Mouse (Mus musculus) ES-Bruce4 (cell line): ENCODE measurements around the gene Nckipsd. TPM values are rescaled to one million over a fixed set of nuclear protein-coding genes. Genes with fewer than 3 reads are reported as not detected.

ENCODE experiments used
- H3K27ac ChIP-seq: 2 replicates; pipeline ENCODE4 v1.5.1; 2012; ENCODE audit warnings: low read length, inconsistent platforms; ENCODE audit not compliant: insufficient read depth
- H3K27me3 ChIP-seq: 2 replicates; pipeline ENCODE4 v1.6.1; 2012; ENCODE audit warnings: mild to moderate bottlenecking, low read length, inconsistent platforms; ENCODE audit not compliant: control insufficient read depth, poor library complexity, insufficient read depth, severe bottlenecking
- H3K36me3 ChIP-seq: 2 replicates; pipeline ENCODE4 v1.6.1; 2012; ENCODE audit warnings: inconsistent platforms, mild to moderate bottlenecking, low read length, moderate library complexity; ENCODE audit not compliant: control insufficient read depth, poor library complexity, insufficient read depth, severe bottlenecking
- H3K4me1 ChIP-seq: one replicate; pipeline ENCODE4 v1.8.1; 2011; ENCODE audit warnings: low read length; ENCODE audit not compliant: control insufficient read depth, insufficient read depth
- H3K4me3 ChIP-seq: 2 replicates; pipeline ENCODE4 v1.5.1; 2011; ENCODE audit warnings: low read depth, mild to moderate bottlenecking, low read length
- H3K9ac ChIP-seq: 2 replicates; pipeline ENCODE4 v1.6.1; 2012; ENCODE audit warnings: low read depth, mild to moderate bottlenecking, inconsistent platforms; ENCODE audit not compliant: poor library complexity, severe bottlenecking
- H3K9me3 ChIP-seq: replicated peaks from 2 replicates; pipeline ENCODE4 v1.6.1; 2012; ENCODE audit warnings: mild to moderate bottlenecking, low read length, inconsistent platforms; ENCODE audit not compliant: control insufficient read depth, poor library complexity, insufficient read depth, severe bottlenecking
- CTCF ChIP-seq: IDR thresholded peaks from one replicate; pipeline ENCODE4 v1.8.1; 2011; ENCODE audit warnings: low read depth, low read length
- EP300 ChIP-seq: IDR thresholded peaks from 2 replicates; pipeline ENCODE4 v1.6.1; 2011; ENCODE audit warnings: low read depth, low read length; ENCODE audit not compliant: insufficient read depth
- POLR2A ChIP-seq: IDR thresholded peaks from one replicate; pipeline ENCODE4 v1.8.1; 2011; ENCODE audit warnings: low read length; ENCODE audit not compliant: insufficient read depth
- polyA plus RNA-seq: library from polyadenylated mRNA; stranded (reverse); fragments of >200 nt; gene quantifications from 2 replicates; pipeline ENCODE4 v1.2.4, GENCODE M21; 2011; ENCODE audit warnings: low read depth; ENCODE audit not compliant: missing spikeins, insufficient read depth, insufficient read length

The Nckipsd gene
- polyA plus RNA-seq, 1 experiment: 10.3 TPM

GRCm38 (mm10) chr9:108777276-108777675, 30.9 kb upstream of the Nckipsd start:
- TF ChIP-seq POLR2A (no peak), EP300 (no peak), CTCF (no peak)
- Histone ChIP-seq H3K9me3 (no peaks in the 10 kb centered on the region), H3K36me3 (no peaks in the 10 kb centered on the region), H3K4me3 (no peak overlapping the region), H3K4me1 (peaks cover 2% of the 10 kb centered on the region), H3K27me3 (no peaks in the 10 kb centered on the region), H3K9ac (no peak overlapping the region), H3K27ac (no peak overlapping the region)

GRCm38 (mm10) chr9:108780959-108781358, 27.2 kb upstream of the Nckipsd start:
- Histone ChIP-seq H3K4me3 (no peak overlapping the region), H3K36me3 (no peaks in the 10 kb centered on the region), H3K4me1 (peaks cover 3% of the 10 kb centered on the region), H3K27me3 (no peaks in the 10 kb centered on the region), H3K27ac (no peak overlapping the region), H3K9me3 (no peaks in the 10 kb centered on the region), H3K9ac (no peak overlapping the region)
- TF ChIP-seq CTCF (no peak), POLR2A (no peak), EP300 (no peak)

- H3K4me1 ChIP-seq: peaks cover 3% of the 10 kb centered on the region
- TF ChIP-seq POLR2A: no peak
- no peak for TF ChIP-seq CTCF
- no peak for TF ChIP-seq EP300
Measured at GRCm38 (mm10) chr9:108781891-108782290, 26.3 kb upstream of the Nckipsd start.

GRCm38 (mm10) chr9:108782836-108783547, 25.2 kb upstream of the Nckipsd start:
- peaks cover 3% of the 10 kb centered on the region for H3K4me1 ChIP-seq
- H3K4me3 ChIP-seq: peak overlapping the region; percentile 72
- TF ChIP-seq POLR2A (no peak), CTCF (no peak), EP300 (0 out of 2 replicates have a peak, but pooled peaks have one; percentile 7)
- no peak overlapping the region; the same call in 1 of the 2 replicates for H3K9ac ChIP-seq
- H3K27me3 ChIP-seq: no peaks in the 10 kb centered on the region
- 0 out of 2 replicates have a peak overlapping the region, but pooled peaks have one; percentile 16 for H3K27ac ChIP-seq
- 0 out of 2 replicates have a peak, but pooled peaks cover 3% of the 10 kb centered on the region for H3K36me3 ChIP-seq
- no peaks in the 10 kb centered on the region for H3K9me3 ChIP-seq

More at GRCm38 (mm10) chr9:108781891-108782290, 26.3 kb upstream of the Nckipsd start:
- Histone ChIP-seq H3K27ac (no peak overlapping the region), H3K9ac (no peak overlapping the region), H3K27me3 (no peaks in the 10 kb centered on the region), H3K4me3 (no peak overlapping the region), H3K9me3 (no peaks in the 10 kb centered on the region), H3K36me3 (0 out of 2 replicates have a peak, but pooled peaks cover 3% of the 10 kb centered on the region)

- peak within 1 kb of the TSS; percentile 96 for H3K9ac ChIP-seq
- H3K36me3 ChIP-seq: 0 out of 2 replicates have a peak, but pooled peaks cover 3% of the 10 kb centered on the region
- peak within 1 kb of the TSS; percentile 53 for H3K27ac ChIP-seq
- peak within 1 kb of the TSS; percentile 100 for H3K4me3 ChIP-seq
- H3K4me1 ChIP-seq: peaks cover 5% of the 10 kb centered on the region
- no peaks in the 10 kb centered on the region for H3K27me3 ChIP-seq
- H3K9me3 ChIP-seq: no peaks in the 10 kb centered on the region
- TF ChIP-seq POLR2A (peak; percentile 59), EP300 (no peak)
Measured at GRCm38 (mm10) chr9:108783548-108784463, 24.4 kb upstream of the Nckipsd start, which contains the start of gene Ip6k2. Gene Ip6k2, plus strand, starts transcription at chr9:108783796.

GRCm38 (mm10) chr9:108785416-108785815, 22.8 kb upstream of the Nckipsd start:
- peaks cover 5% of the 10 kb centered on the region for H3K4me1 ChIP-seq
- no peak for TF ChIP-seq EP300
- TF ChIP-seq POLR2A: no peak
- TF ChIP-seq CTCF: no peak
- no peak overlapping the region for H3K9ac ChIP-seq
- H3K9me3 ChIP-seq: no peaks in the 10 kb centered on the region
- no peak overlapping the region for H3K27ac ChIP-seq
- H3K27me3 ChIP-seq: no peaks in the 10 kb centered on the region
- no peak overlapping the region for H3K4me3 ChIP-seq
- H3K36me3 ChIP-seq: 0 out of 2 replicates have a peak, but pooled peaks cover 3% of the 10 kb centered on the region
